Mouse (Mus musculus) olfactory bulb, adult 2 months (tissue): Measurements from ENCODE around the gene Fars2.

Experiments
- CTCF ChIP-seq: fragments of 200-500 bp; IDR thresholded peaks from 2 replicates; pipeline ENCODE4 v1.5.1; 2012; ENCODE audit warnings: low read depth, mild to moderate bottlenecking, low read length, moderate library complexity; ENCODE audit not compliant: insufficient read depth
- POLR2A ChIP-seq: fragments of 200-500 bp; IDR thresholded peaks from 2 replicates; pipeline ENCODE4 v1.6.1; 2012; ENCODE audit warnings: mild to moderate bottlenecking, low read depth, low read length, moderate library complexity; ENCODE audit not compliant: insufficient read depth

DNA sequence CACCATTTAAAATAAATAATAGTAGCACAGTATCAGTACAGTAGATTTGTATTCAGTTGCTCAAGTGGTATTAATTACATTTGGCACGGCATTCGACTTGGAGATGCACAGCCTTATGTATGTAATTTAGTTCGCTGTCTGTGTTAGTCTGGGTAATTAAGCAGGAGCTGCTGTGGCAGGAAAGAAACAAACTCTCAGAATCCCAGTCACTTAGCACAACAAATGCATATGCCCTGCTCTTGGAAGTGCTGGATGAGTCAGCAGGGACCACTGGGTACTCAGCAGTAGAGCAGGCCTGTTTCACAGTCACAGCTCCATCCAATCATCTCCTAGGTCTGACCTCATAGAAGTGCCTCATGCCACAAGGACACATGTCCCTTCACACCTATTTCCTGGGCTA, 200.6 kb downstream of the Fars2 start:
- TF ChIP-seq POLR2A (no peak), CTCF (no peak)
